ENCODE assay signal across 15 mouse cellular contexts in genomic region chr9:65646782-65647181, GRCm38 (mm10).
"Had no signal": no experiment of that assay in that cellular context is flagged by ENCODE, and none has a peak within 500 bp of the region (broad histone marks: within the 10 kb centered on the region; RNA-seq: fewer than 3 reads in every experiment).

No protein-coding gene starts in this region.

- H3K27me3 ChIP-seq: limb, embryonic 15.5 days; neural tube, embryonic 15.5 days had no signal

- H3K4me3 ChIP-seq: limb, embryonic 15.5 days; liver, embryonic 12.5 days; midbrain, embryonic 10.5 days; myocyte; neural tube, embryonic 15.5 days had no signal

- ATAC-seq: liver, embryonic 12.5 days had no signal

- H3K9ac ChIP-seq: limb, embryonic 15.5 days; liver, embryonic 12.5 days; lung, embryonic 14.5 days; neural tube, embryonic 15.5 days had no signal

- H3K4me1 ChIP-seq: neural tube, embryonic 15.5 days had no signal

- H3K4me2 ChIP-seq: limb, embryonic 15.5 days; liver, embryonic 12.5 days; lung, embryonic 14.5 days; neural tube, embryonic 15.5 days had no signal

- DNase-seq: layer of hippocampus, adult 9-11 months; layer of hippocampus, postnatal 36 days; lung, embryonic 14.5 days; lung, postnatal 10 days; lung, postnatal 4 days; midbrain, embryonic 14.5 days; right cerebral cortex, adult 18-20 months; right cerebral cortex, postnatal 25 days; thymus, postnatal 4 days had no signal

- H3K27ac ChIP-seq: limb, embryonic 15.5 days; liver, embryonic 12.5 days; midbrain, embryonic 10.5 days; neural tube, embryonic 15.5 days; stomach, postnatal 0 days had no signal

- H3K36me3 ChIP-seq: limb, embryonic 15.5 days; liver, embryonic 12.5 days; midbrain, embryonic 10.5 days; neural tube, embryonic 15.5 days had no signal

- H3K9me3 ChIP-seq: limb, embryonic 15.5 days; liver, embryonic 12.5 days; midbrain, embryonic 10.5 days; neural tube, embryonic 15.5 days had no signal
